Mouse (Mus musculus): ENCODE data around the gene Commd2. TPM values are rescaled to one million over a fixed set of nuclear protein-coding genes. Genes with fewer than 3 reads are reported as not detected.

Gene Commd2
- total RNA-seq (2021) = 10 to 100 TPM; 21.8 to 22.9 TPM
- long read RNA-seq, experiment 1, transcript Commd2-202 (5 exons, 2,992 nt) = major isoform, 18 of 28 reads
- long read RNA-seq, experiment 1, partial matches to known transcripts = 7 of 28 reads
- long read RNA-seq, experiment 1, other reads (novel, unspliced or antisense) = 1 of 28 reads
- long read RNA-seq, experiment 2, transcript Commd2-202 (5 exons, 2,992 nt) = major isoform, 11 of 15 reads
- long read RNA-seq, experiment 2, partial matches to known transcripts = 2 of 15 reads
- long read RNA-seq, experiment 2, other reads (novel, unspliced or antisense) = 1 of 15 reads

- peak; percentile 89 to 96 for DNase-seq (ENCODE audit: extremely low spot score in 1 of 2, low spot score in 2 of 2)
- TF ChIP-seq CTCF (IDR thresholded peaks at IDR 0.05) = no peak
- intact Hi-C loops (cut with DNase I) = loop anchor here (5.0 kb wide), 1 partner anchor 86 kb away; the partner anchor contains the start of gene Rnf13
- Histone ChIP-seq H3K27ac (peak within 1 kb of the TSS; percentile 77), H3K4me3 (peak within 1 kb of the TSS; percentile 99)
These were observed at the start of gene Commd2 for GRCm38 (mm10) chr3:57651231-57651864. TSS of gene Commd2 (minus strand) at chr3:57651715.

GRCm38 (mm10) chr3:57696779-57697178, 45.3 kb upstream of the Commd2 start:
- TF ChIP-seq CTCF (IDR thresholded peaks at IDR 0.05) = no peak
- Histone ChIP-seq H3K4me3 (no peak overlapping the region), H3K27ac (no peak overlapping the region)
- intact Hi-C loops (cut with DNase I) = no loop called here
- no peak for DNase-seq (ENCODE audit: extremely low spot score in 1 of 2, low spot score in 2 of 2)

- Histone ChIP-seq H3K27ac (no peak overlapping the region), H3K4me3 (no peak overlapping the region)
- intact Hi-C loops (cut with DNase I) = no loop called here
- TF ChIP-seq CTCF (IDR thresholded peaks at IDR 0.05) = no peak
- DNase-seq (ENCODE audit: extremely low spot score in 1 of 2, low spot score in 2 of 2) = no peak
These were observed 44.7 kb upstream of the Commd2 start for GRCm38 (mm10) chr3:57696249-57696648.

- DNase-seq (ENCODE audit: extremely low spot score in 1 of 2, low spot score in 2 of 2) = no peak
These were observed 41.2 kb upstream of the Commd2 start, which contains the start of gene Ankub1 for GRCm38 (mm10) chr3:57692719-57693118. TSS of gene Ankub1 (minus strand) at chr3:57692799.

DNA sequence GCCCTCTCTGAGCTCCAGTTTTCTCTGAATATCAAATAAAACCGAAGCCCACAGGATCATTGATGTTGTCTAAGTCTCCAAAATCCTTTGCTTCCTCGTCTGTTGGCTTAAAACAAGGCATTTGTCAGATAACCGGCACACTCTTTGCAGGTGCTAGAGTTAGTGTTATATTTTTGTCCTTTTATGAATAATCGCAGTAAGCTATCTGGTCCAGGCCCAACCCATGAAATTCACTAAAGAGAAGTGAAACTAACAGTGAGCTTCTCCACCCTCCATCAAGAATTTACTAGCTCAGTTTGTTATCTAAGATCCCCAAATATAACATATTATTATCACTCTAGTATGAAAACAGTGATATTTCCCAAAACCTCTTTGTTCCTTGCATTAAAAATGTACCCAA, 40.3 kb upstream of the Commd2 start:
- Histone ChIP-seq H3K27ac (no peak overlapping the region; the same call in 1 of the 2 replicates), H3K4me3 (peak overlapping the region; percentile 3; the same call in 1 of the 2 replicates)
- DNase-seq (ENCODE audit: extremely low spot score in 1 of 2, low spot score in 2 of 2) = no peak
- no peak for TF ChIP-seq CTCF (IDR thresholded peaks at IDR 0.05)
- intact Hi-C loops (cut with DNase I) = no loop called here

More at GRCm38 (mm10) chr3:57692719-57693118, 41.2 kb upstream of the Commd2 start, which contains the start of gene Ankub1:
- intact Hi-C loops (cut with DNase I) = no loop called here
- TF ChIP-seq CTCF (IDR thresholded peaks at IDR 0.05) = no peak
- Histone ChIP-seq H3K4me3 (peak within 1 kb of the TSS; percentile 3; the same call in 1 of the 2 replicates), H3K27ac (peak within 1 kb of the TSS; percentile 44; the same call in 1 of the 2 replicates)

DNA sequence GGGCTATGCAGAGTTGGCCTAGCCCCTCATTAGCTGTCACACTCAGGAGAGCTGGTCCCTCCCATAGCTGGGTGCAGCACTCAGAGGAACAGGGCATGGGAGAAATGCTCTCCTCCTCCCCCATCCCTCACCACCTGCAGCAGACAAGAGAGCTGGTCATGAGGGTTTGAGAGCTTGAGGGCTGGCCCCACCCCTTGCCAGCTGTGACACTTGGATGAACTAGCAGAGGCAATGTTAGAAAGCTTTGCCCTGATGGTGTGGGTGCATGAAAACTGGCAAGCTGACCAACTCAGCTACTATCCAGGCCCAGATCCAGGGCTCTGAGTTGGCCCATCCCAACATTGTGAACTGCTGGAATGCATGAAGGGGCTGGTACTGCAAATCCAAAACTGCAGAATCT, 26.3 kb upstream of the Commd2 start:
- intact Hi-C loops (cut with DNase I) = no loop called here
- Histone ChIP-seq H3K27ac (no peak overlapping the region), H3K4me3 (no peak overlapping the region)
- DNase-seq (ENCODE audit: extremely low spot score in 1 of 2, low spot score in 2 of 2) = no peak
- TF ChIP-seq CTCF (IDR thresholded peaks at IDR 0.05) = no peak

GRCm38 (mm10) chr3:57674075-57674474, 22.6 kb upstream of the Commd2 start:
- intact Hi-C loops (cut with DNase I) = no loop called here
- DNase-seq (ENCODE audit: extremely low spot score in 1 of 2, low spot score in 2 of 2) = no peak
- no peak overlapping the region for H3K27ac ChIP-seq
- TF ChIP-seq CTCF (IDR thresholded peaks at IDR 0.05) = no peak
- H3K4me3 ChIP-seq = no peak overlapping the region

DNA sequence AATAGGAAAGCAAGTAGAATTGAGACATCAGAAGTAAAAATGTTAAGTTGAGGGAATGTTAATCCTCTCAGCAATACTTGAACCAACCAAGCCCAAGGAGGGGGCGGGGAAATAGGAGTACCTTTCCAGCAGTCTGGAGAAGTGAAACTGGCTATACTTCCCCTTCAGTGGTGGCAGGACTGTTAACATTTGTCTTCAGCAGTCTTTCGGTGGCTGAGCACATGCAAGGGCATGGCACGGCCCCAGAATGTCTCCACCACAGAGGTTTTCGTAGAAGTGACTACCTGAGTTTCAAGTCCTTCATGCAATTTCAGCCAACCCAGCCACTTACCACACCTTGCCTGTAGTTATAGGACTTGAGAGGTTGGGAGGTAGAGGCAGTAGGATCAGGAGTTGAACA, 22.1 kb upstream of the Commd2 start:
- intact Hi-C loops (cut with DNase I) = no loop called here
- Histone ChIP-seq H3K4me3 (no peak overlapping the region), H3K27ac (no peak overlapping the region)
- DNase-seq (ENCODE audit: extremely low spot score in 1 of 2, low spot score in 2 of 2) = no peak
- TF ChIP-seq CTCF (IDR thresholded peaks at IDR 0.05) = no peak

- Histone ChIP-seq H3K27ac (peak overlapping the region; percentile 44; the same call in 1 of the 2 replicates), H3K4me3 (peak overlapping the region; percentile 38)
- TF ChIP-seq CTCF (IDR thresholded peaks at IDR 0.05) = peak; percentile 76
- intact Hi-C loops (cut with DNase I) = loop anchor here (1.0 to 5.0 kb wide), 3 partner anchors 68 to 455 kb away; no protein-coding TSS in a partner anchor
- peak; percentile 68 to 74 for DNase-seq (ENCODE audit: extremely low spot score in 1 of 2, low spot score in 2 of 2)
These were observed 15.7 kb upstream of the Commd2 start for GRCm38 (mm10) chr3:57667054-57667723.

DNA sequence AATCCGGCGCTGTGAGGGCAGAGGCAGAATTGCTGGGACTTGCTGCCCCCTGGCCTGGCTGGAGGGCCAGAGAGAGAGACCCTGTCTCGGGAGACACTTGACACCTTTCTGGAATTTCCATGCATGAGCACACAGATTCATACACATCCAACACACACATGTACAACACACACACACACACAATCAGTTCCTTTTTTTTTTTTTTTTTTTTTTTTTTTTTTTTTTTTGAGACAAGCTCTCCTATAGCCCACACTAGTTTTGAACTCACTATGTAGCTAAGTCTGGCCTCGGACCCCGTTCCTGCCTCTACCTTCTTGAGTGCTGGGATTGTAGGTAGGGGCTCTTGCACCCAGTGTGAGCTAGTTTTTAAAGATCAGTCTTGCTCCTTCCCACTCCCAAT, 14.4 kb upstream of the Commd2 start:
- Histone ChIP-seq H3K4me3 (no peak overlapping the region), H3K27ac (no peak overlapping the region)
- no peak for TF ChIP-seq CTCF (IDR thresholded peaks at IDR 0.05)
- intact Hi-C loops (cut with DNase I) = loop anchor here (2.0 to 5.0 kb wide), 2 partner anchors 69 to 456 kb away; no protein-coding TSS in a partner anchor
- no peak for DNase-seq (ENCODE audit: extremely low spot score in 1 of 2, low spot score in 2 of 2)

GRCm38 (mm10) chr3:57664682-57665081, 13.2 kb upstream of the Commd2 start:
- no peak for DNase-seq (ENCODE audit: extremely low spot score in 1 of 2, low spot score in 2 of 2)
- Histone ChIP-seq H3K4me3 (no peak overlapping the region), H3K27ac (no peak overlapping the region)
- intact Hi-C loops (cut with DNase I) = loop anchor here (5.0 kb wide), 1 partner anchor 458 kb away; no protein-coding TSS in a partner anchor
- TF ChIP-seq CTCF (IDR thresholded peaks at IDR 0.05) = no peak

GRCm38 (mm10) chr3:57663731-57664130, 12.2 kb upstream of the Commd2 start:
- peak; percentile 24 to 38 for DNase-seq (ENCODE audit: extremely low spot score in 1 of 2, low spot score in 2 of 2)
- H3K4me3 ChIP-seq = no peak overlapping the region
- intact Hi-C loops (cut with DNase I) = no loop called here
- H3K27ac ChIP-seq = no peak overlapping the region
- TF ChIP-seq CTCF (IDR thresholded peaks at IDR 0.05) = peak; percentile 79

Data from left cerebral cortex, adult 2 months (tissue).